Mouse (Mus musculus) olfactory bulb, adult 2 months (tissue): ENCODE data around the gene Ppil2. TPM values are rescaled to one million over a fixed set of nuclear protein-coding genes. Genes with fewer than 3 reads are reported as not detected.

Source experiments
- H3K27ac ChIP-seq: fragments of 200-500 bp; 2 replicates; pipeline ENCODE4 v1.5.1; 2012; ENCODE audit warnings: low read depth, low read length; ENCODE audit not compliant: insufficient read depth
- H3K4me1 ChIP-seq: fragments of 200-500 bp; 2 replicates; pipeline ENCODE4 v1.6.1; 2012; ENCODE audit warnings: low read length; ENCODE audit not compliant: control insufficient read depth, insufficient read depth
- H3K4me3 ChIP-seq: fragments of 200-500 bp; 2 replicates; pipeline ENCODE4 v1.5.1; 2012; ENCODE audit warnings: mild to moderate bottlenecking, low read depth, low read length, moderate library complexity; ENCODE audit not compliant: insufficient read depth
- CTCF ChIP-seq: fragments of 200-500 bp; IDR thresholded peaks from 2 replicates; pipeline ENCODE4 v1.5.1; 2012; ENCODE audit warnings: low read depth, mild to moderate bottlenecking, low read length, moderate library complexity; ENCODE audit not compliant: insufficient read depth
- POLR2A ChIP-seq: fragments of 200-500 bp; IDR thresholded peaks from 2 replicates; pipeline ENCODE4 v1.6.1; 2012; ENCODE audit warnings: mild to moderate bottlenecking, low read depth, low read length, moderate library complexity; ENCODE audit not compliant: insufficient read depth
- WGBS: fragments of 180-500 bp; shearing (Covaris S2); methylation state at CpG from one replicate; pipeline ENCODE4 v1.1.7; 2018; 5-methylcytosine and 5-hydroxymethylcytosine counted together
- polyA plus RNA-seq: library from polyadenylated mRNA; stranded (reverse); fragments of >200 nt; gene quantifications from 2 replicates; pipeline ENCODE4 v1.2.4, GENCODE M21; 2012; ENCODE audit warnings: low replicate concordance; ENCODE audit not compliant: missing spikeins, insufficient read depth, insufficient read length

Ppil2 gene
- polyA plus RNA-seq, 1 experiment = not detected

- H3K27ac ChIP-seq = no peak overlapping the region
- WGBS = 38% methylated on average over 3 of the region's 3 CpGs
- no peak for TF ChIP-seq POLR2A
- TF ChIP-seq CTCF = no peak
- H3K4me1 ChIP-seq = peaks cover 6% of the 10 kb centered on the region
- no peak overlapping the region for H3K4me3 ChIP-seq
These were observed 57.2 kb downstream of the Ppil2 start for GRCm38 (mm10) chr16:17053903-17054302.

GRCm38 (mm10) chr16:17052087-17052486, 59.0 kb downstream of the Ppil2 start:
- no peak for TF ChIP-seq POLR2A
- TF ChIP-seq CTCF = no peak
- Histone ChIP-seq H3K4me3 (no peak overlapping the region), H3K27ac (no peak overlapping the region), H3K4me1 (peaks cover 6% of the 10 kb centered on the region)
- 73% methylated on average over 7 of the region's 7 CpGs for WGBS

- peaks cover 8% of the 10 kb centered on the region for H3K4me1 ChIP-seq
- no peak overlapping the region for H3K27ac ChIP-seq
- no peak for TF ChIP-seq CTCF
- no peak for TF ChIP-seq POLR2A
- 100% methylated on average over 1 of the region's 1 CpGs for WGBS
- H3K4me3 ChIP-seq = no peak overlapping the region
These were observed 61.2 kb downstream of the Ppil2 start for GRCm38 (mm10) chr16:17049886-17050285.

- H3K4me3 ChIP-seq = no peak overlapping the region
- TF ChIP-seq CTCF = no peak
- no peak for TF ChIP-seq POLR2A
- 0 out of 2 replicates have a peak, but pooled peaks cover 2% of the 10 kb centered on the region for H3K4me1 ChIP-seq
- no peak overlapping the region for H3K27ac ChIP-seq
- 33% methylated on average over 3 of the region's 3 CpGs for WGBS
These were observed 65.8 kb downstream of the Ppil2 start for GRCm38 (mm10) chr16:17045287-17045686.

GRCm38 (mm10) chr16:17044320-17044719, 66.7 kb downstream of the Ppil2 start:
- Histone ChIP-seq H3K4me1 (0 out of 2 replicates have a peak, but pooled peaks cover 2% of the 10 kb centered on the region), H3K4me3 (no peak overlapping the region), H3K27ac (peak overlapping the region; percentile 8)
- no peak for TF ChIP-seq POLR2A
- no peak for TF ChIP-seq CTCF
- 60% methylated on average over 3 of the region's 3 CpGs for WGBS

- Histone ChIP-seq H3K4me3 (no peak overlapping the region), H3K4me1 (no peaks in the 10 kb centered on the region), H3K27ac (no peak overlapping the region)
- TF ChIP-seq POLR2A (no peak), CTCF (no peak)
- WGBS = 90% methylated on average over 1 of the region's 1 CpGs
These were observed 69.6 kb downstream of the Ppil2 start for GRCm38 (mm10) chr16:17041417-17041816.

GRCm38 (mm10) chr16:17040716-17041115, 70.3 kb downstream of the Ppil2 start:
- WGBS = 91% methylated on average over 3 of the region's 3 CpGs
- no peak for TF ChIP-seq CTCF
- TF ChIP-seq POLR2A = no peak
- no peak overlapping the region for H3K4me3 ChIP-seq
- H3K4me1 ChIP-seq = no peaks in the 10 kb centered on the region
- no peak overlapping the region for H3K27ac ChIP-seq

Other genes starting within 250 kb of the Ppil2 start
- gene Igll1, start 247.3 kb downstream of the Ppil2 start, polyA plus RNA-seq = not detected in 2 replicates
- gene Top3b, start 240.5 kb downstream of the Ppil2 start, polyA plus RNA-seq = not detected in 2 replicates
- not detected in 2 replicates for gene Vpreb1, start 240.4 kb downstream of the Ppil2 start, polyA plus RNA-seq
- not detected in 2 replicates for gene Ppm1f, start 214.8 kb downstream of the Ppil2 start, polyA plus RNA-seq
- 179 and 489 TPM in 2 replicates for gene Mapk1, start 127.9 kb downstream of the Ppil2 start, polyA plus RNA-seq
- not detected in 2 replicates for gene Ypel1, start 41.6 kb downstream of the Ppil2 start, polyA plus RNA-seq
- gene 2610318N02Rik, start 13.9 kb upstream of the Ppil2 start, polyA plus RNA-seq = not detected in 2 replicates
- not detected in 2 replicates for gene Sdf2l1, start 21.1 kb upstream of the Ppil2 start, polyA plus RNA-seq
- gene Ydjc, start 33.4 kb upstream of the Ppil2 start, polyA plus RNA-seq = not detected in 2 replicates
- not detected in 2 replicates for gene Ccdc116, start 36.0 kb upstream of the Ppil2 start, polyA plus RNA-seq
- not detected in 2 replicates for gene Ube2l3, start 91.4 kb upstream of the Ppil2 start, polyA plus RNA-seq
- gene Rimbp3, start 97.3 kb upstream of the Ppil2 start, polyA plus RNA-seq = not detected in 2 replicates
- not detected in 2 replicates for gene Hic2, start 122.3 kb upstream of the Ppil2 start, polyA plus RNA-seq
- gene Tmem191c, start 164.8 kb upstream of the Ppil2 start, polyA plus RNA-seq = not detected in 2 replicates
- not detected in 2 replicates for gene Serpind1, start 220.1 kb upstream of the Ppil2 start, polyA plus RNA-seq